Mouse (Mus musculus): ENCODE data around the gene Dhrs9.
"Not testable (repeated sequence)": the region's sequence is repeated elsewhere in the genome, so short reads cannot be mapped to it uniquely, and the experiment has no call there.

Gene Dhrs9

DNA sequence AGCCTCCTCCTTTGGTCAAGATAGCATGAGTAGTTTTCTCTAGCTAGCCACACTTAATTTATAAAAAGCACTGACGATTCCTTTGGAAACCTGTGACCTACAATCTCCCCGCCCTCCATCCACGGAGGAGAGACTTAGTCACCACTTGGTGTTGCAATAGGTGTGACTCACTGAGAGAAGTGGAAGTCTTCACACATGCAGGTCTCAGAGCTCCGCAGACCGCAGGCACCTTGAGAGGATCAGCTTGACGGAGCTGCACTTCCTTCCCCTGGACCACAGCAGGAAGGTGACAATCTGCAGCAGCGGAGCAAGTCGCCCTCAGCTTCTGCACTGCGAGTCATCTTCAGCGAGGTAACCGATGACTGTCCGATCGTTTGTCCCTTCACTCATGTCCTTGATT is at the start of gene Dhrs9:
TSS of gene Dhrs9 (plus strand) at position 165 of the 400 bp plus-strand sequence.
- in situ Hi-C loops (cut with MboI, MseI), result loop anchor here (10.0 kb wide), 1 partner anchor 935 kb away; no protein-coding TSS in a partner anchor

GRCm38 (mm10) chr2:69331523-69331922 is 48.7 kb upstream of the Dhrs9 start:
- in situ Hi-C loops (cut with MboI, MseI), result not testable (repeated sequence)

- in situ Hi-C loops (cut with MboI, MseI), result no loop called here
Measured at GRCm38 (mm10) chr2:69341506-69341905, 38.7 kb upstream of the Dhrs9 start.

DNA sequence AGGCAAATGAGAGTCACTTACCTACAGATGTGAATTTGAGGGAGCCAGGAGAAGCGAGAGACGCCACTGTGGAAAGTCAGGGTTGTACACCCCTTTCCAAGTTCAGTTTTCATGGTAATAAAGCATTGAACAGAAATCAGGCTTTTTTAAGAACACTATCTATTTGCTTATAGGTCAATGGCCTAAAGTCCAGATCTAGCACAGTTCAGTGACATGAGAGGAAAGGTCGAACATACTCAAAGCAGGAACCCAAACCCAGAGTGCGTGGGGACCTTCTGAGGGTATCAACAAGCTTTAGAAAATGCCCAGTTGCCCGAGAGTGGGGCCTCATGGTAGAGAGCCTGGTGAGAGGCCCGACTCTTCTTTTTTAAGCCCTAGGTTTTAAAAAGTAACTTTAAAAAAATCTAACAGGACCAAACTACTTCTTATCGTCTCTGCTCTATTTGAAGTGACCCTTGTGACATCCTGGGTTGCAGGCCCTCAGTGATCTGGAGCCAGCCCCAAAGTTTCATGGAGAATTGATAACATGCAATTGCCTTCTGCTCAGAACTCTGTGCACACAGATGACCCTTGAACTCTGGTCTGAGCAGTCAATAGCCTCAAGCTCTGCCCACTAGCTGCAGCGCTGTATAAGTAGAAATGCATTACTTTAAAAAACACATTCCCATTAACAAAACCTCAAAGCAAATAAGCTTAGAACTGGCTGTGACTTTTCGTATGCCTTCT is 37.6 kb upstream of the Dhrs9 start, which contains the start of gene Abcb11:
TSS of gene Abcb11 (minus strand) at position 121 of the 726 bp plus-strand sequence.
- in situ Hi-C loops (cut with MboI, MseI), result no loop called here

GRCm38 (mm10) chr2:69355402-69355801 is 24.8 kb upstream of the Dhrs9 start:
- in situ Hi-C loops (cut with MboI, MseI), result not testable (repeated sequence)

DNA sequence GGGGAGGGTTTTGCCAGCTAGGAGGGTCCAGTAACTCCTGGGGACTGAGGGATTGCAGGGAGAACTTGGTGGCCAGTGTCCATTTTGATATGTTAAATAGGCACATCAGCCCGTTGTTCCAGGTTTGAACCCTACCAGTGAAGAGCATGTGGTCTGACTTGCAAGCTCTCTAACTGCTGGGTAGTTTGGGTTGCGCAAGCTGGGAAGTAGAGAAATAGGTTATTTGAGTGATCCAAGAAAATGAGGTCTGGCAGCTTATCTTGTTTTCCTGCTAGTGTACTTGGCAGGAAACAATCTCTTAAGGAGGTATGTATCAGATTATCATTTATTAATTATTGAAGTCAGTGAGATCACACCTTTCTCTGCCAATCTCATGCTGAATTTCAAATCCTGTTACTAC is 15.4 kb upstream of the Dhrs9 start:
- in situ Hi-C loops (cut with MboI, MseI), result no loop called here

DNA sequence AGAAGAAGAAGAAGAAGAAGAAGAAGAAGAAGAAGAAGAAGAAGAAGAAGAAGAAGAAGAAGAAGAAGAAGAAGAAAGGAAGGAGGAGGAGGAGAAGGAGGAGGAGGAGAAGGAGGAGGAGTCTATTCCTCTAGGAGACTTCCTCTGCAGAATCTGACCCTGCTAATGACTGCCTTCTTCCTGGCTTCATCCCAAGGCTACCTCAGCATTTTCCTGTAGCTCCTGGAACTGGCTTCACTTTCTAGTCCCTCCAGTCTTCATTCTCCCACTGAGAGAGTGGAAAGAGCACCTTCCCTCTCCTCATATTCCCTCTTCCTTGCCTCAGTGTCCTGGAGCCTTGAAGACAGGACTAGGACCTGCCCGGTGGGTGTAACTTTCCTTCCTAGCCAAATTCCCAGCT is 15.0 kb upstream of the Dhrs9 start:
- in situ Hi-C loops (cut with MboI, MseI), result no loop called here

DNA sequence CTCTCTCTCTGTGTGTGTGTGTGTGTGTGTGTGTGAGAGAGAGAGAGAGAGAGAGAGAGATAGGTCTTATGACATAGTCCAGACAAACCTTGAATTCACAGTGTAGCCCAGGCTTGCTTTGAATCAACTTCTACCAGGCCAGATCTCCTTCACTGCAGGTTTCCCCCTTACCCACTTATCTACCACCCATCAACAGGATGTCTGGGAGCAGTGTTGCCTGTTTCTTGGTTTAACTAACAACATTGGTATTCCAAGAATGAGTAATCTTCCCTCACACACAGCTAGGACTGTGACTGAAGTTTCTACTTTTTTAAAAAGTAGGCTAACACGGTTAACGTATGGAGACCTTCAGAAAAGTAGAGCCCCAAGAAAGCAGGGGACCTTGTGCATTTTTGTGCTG is 3.5 kb upstream of the Dhrs9 start:
- in situ Hi-C loops (cut with MboI, MseI), result no loop called here

DNA sequence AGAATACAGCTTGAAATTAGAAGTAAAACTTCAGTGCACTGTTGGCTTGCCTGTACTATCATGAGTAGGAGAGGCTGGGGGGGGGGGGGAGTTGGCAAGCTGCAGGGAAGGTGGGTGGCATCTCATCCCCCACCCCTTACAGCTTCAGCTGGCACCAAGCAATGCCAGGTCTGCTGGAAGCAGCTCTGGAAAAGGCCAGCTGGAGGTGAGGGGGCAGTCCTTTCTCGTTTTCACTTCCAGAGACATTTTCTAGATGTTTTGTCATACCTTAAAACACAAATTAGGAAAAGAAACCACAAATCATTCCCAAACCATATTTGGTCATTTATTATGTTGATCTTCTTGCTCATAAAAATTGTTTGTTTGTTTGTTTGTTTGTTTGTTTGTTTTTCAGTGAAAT is 444 bp upstream of the Dhrs9 start:
- in situ Hi-C loops (cut with MboI, MseI), result loop anchor here (10.0 kb wide), 1 partner anchor 935 kb away; no protein-coding TSS in a partner anchor

- in situ Hi-C loops (cut with MboI, MseI), result loop anchor here (10.0 kb wide), 1 partner anchor 937 kb away; no protein-coding TSS in a partner anchor
Measured at GRCm38 (mm10) chr2:69381740-69382139, 1.5 kb downstream of the Dhrs9 start.

- in situ Hi-C loops (cut with MboI, MseI), result loop anchor here (10.0 kb wide), 1 partner anchor 938 kb away; no protein-coding TSS in a partner anchor
Measured at GRCm38 (mm10) chr2:69382838-69383237, 2.6 kb downstream of the Dhrs9 start.

- in situ Hi-C loops (cut with MboI, MseI), result loop anchor here (10.0 kb wide), 1 partner anchor 941 kb away; no protein-coding TSS in a partner anchor
Measured at GRCm38 (mm10) chr2:69386118-69386871, 6.0 kb downstream of the Dhrs9 start.

DNA sequence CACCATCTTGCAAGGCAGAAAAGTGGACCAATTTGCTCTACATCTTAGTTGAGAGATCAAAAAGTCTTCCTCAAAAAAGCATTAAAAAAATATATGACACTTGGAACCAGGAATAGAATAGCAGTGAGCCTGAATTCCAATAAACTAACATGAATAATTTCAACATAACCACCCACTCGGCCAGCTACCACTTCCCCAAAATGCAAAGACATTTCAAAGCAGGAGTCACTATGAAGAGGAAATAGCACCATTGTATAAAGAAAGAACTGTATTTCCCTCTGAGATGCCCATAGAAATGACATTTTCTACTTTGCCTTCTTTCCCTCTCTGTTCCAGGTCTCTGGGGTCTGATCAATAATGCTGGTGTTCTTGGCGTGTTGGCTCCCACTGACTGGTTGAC is 13.7 kb downstream of the Dhrs9 start:
- in situ Hi-C loops (cut with MboI, MseI), result no loop called here

- in situ Hi-C loops (cut with MboI, MseI), result no loop called here
Measured at GRCm38 (mm10) chr2:69395597-69396248, 15.5 kb downstream of the Dhrs9 start.

- in situ Hi-C loops (cut with MboI, MseI), result no loop called here
Measured at GRCm38 (mm10) chr2:69396760-69397435, 16.7 kb downstream of the Dhrs9 start.

- in situ Hi-C loops (cut with MboI, MseI), result no loop called here
Measured at GRCm38 (mm10) chr2:69400866-69401604, 20.8 kb downstream of the Dhrs9 start.

DNA sequence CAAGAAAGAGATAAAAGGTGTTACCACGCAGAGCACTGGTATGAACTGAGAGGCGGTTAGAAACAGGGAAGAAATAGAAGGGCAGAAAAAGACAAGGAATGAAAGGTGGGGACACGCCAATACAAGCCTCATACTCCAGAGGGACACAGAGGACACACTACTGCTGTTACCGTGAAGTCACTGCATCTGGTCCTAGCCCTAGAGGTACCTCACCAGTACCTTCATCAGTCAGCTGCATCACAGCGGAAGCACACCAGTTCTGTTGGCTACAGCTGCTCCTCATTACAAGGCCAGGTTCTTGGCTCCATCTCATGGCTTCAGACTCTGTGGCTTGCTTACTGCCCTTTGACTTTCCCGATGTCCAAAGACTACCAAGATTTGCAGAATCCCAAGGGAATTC is 21.6 kb downstream of the Dhrs9 start:
- in situ Hi-C loops (cut with MboI, MseI), result no loop called here

DNA sequence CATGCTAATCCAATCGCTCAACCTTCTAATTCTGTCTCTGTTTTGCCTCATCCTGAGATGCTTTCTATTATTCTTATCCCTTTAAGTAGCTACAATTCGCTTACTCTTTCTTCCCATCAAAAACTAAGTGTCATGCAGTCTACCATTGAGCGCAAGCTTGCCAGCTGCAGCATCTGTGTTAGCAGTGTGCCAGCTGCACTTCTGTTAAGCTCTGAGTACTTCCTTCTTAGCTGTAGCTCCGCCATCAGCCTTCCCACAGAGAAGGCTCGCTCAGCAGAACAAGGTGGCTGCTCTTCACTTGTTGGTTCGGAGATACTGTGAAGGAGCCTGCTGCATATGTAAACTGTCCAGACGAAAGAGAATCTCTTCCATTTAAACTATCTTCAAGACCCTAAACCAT is 22.1 kb downstream of the Dhrs9 start:
- in situ Hi-C loops (cut with MboI, MseI), result no loop called here

DNA sequence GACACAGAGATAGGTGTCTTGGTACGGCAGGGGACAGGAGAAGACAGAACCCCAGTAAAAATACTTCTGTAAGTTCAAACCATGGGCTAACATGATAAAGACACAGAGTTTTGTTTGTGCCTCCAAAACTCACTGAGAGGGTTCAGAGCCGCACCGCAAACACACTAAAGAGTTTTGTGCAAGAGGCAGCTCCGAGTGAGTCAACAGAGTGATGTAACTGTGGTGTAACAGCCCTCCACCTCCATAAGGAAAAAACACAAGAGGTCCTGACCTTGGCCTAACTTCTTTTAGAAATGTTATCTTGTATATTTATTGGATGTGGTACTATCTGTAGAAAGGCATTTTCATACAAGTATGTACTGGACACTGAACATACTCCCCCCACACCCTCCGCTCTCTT is 25.4 kb downstream of the Dhrs9 start:
- in situ Hi-C loops (cut with MboI, MseI), result no loop called here

- in situ Hi-C loops (cut with MboI, MseI), result no loop called here
Measured at GRCm38 (mm10) chr2:69414539-69414938, 34.3 kb downstream of the Dhrs9 start.

- in situ Hi-C loops (cut with MboI, MseI), result no loop called here
Measured at GRCm38 (mm10) chr2:69415070-69415469, 34.8 kb downstream of the Dhrs9 start.

All from T-helper 1 cell (primary cell).